8 mouse cellular contexts compared by ENCODE assay signal in genomic region chr6:52713897-52714509, GRCm38 (mm10). TPM values are rescaled to one million over a fixed set of nuclear protein-coding genes. Genes with fewer than 3 reads are reported as not detected.
DNase-seq lines count a peak whose midpoint lies in the region; ATAC-seq and TF ChIP-seq lines count a peak whose summit lies in the region.

No protein-coding gene starts in this region.

- H3K4me2 ChIP-seq in hindbrain, embryonic 11.5 days (replicated peaks; ENCODE audit: low read depth, low read length), result peak overlapping the region; percentile 75

- H3K27me3 ChIP-seq in MEL (ENCODE audit: control insufficient read depth in 1 of 2, insufficient read depth in 2 of 2, low read length in 2 of 2), result no peaks in the 10 kb centered on the region
- no peaks in the 10 kb centered on the region for H3K27me3 ChIP-seq in hindbrain, embryonic 11.5 days (ENCODE audit: control insufficient read depth, insufficient read depth, low read length)

- peak; percentile 79 for ATAC-seq in hindbrain, embryonic 11.5 days (ENCODE audit: low FRiP score)

- H3K27ac ChIP-seq in MEL (ENCODE audit: control insufficient read depth, low read depth, low read length), result peak overlapping the region; percentile 64
- H3K27ac ChIP-seq in hindbrain, embryonic 11.5 days (ENCODE audit: low read depth, low read length), result peak overlapping the region; percentile 82

- no peaks in the 10 kb centered on the region for H3K9me3 ChIP-seq in MEL (replicated peaks; ENCODE audit: insufficient read depth, low read length)
- H3K9me3 ChIP-seq in hindbrain, embryonic 11.5 days (ENCODE audit: control insufficient read depth, low read length), result no peaks in the 10 kb centered on the region

- H3K9ac ChIP-seq in MEL (ENCODE audit: control insufficient read depth, low read depth, low read length, poor library complexity, severe bottlenecking), result peak overlapping the region; percentile 90
- peak overlapping the region; percentile 82 for H3K9ac ChIP-seq in hindbrain, embryonic 11.5 days (ENCODE audit: low read depth, low read length)

- no peak for TF ChIP-seq RAD21 in MEL (IDR thresholded peaks at IDR 0.05; ENCODE audit: low read depth, low read length)

- WGBS in hindbrain, embryonic 11.5 days, result 1% methylated on average over 52 of the region's 52 CpGs

- H3K79me2 ChIP-seq in MEL (ENCODE audit: control insufficient read depth, insufficient read depth, low read length, poor library complexity), result peaks cover 39% of the 10 kb centered on the region

- TF ChIP-seq EP300 in MEL (IDR thresholded peaks at IDR 0.05; ENCODE audit: low read depth in 1 of 2, low read length in 2 of 2), result no peak

- H3K4me1 ChIP-seq in MEL (ENCODE audit: control insufficient read depth in 1 of 2, insufficient read depth in 2 of 2, low read length in 2 of 2), result peaks cover 0 to 2% of the 10 kb centered on the region in 2 experiments; a peak in 1 of 4 replicates
- H3K4me1 ChIP-seq in hindbrain, embryonic 11.5 days (replicated peaks; ENCODE audit: control insufficient read depth, insufficient read depth, low read length), result no peaks in the 10 kb centered on the region

- peak; percentile 89 for DNase-seq in MEL (ENCODE audit: low read depth, low spot score)
- peak; percentile 66 for DNase-seq in cerebellum, adult 11-12 months
- DNase-seq in forelimb bud, embryonic 11.5 days (ENCODE audit: low read depth, low spot score), result peak; percentile 67
- DNase-seq in hindbrain, embryonic 11.5 days (ENCODE audit: low spot score), result peak; percentile 76
- peak; percentile 56 for DNase-seq in layer of hippocampus, adult 9-11 months
- peak; percentile 80 for DNase-seq in lung, postnatal 14 days
- DNase-seq in ovary, postnatal 14 days (ENCODE audit: low spot score), result peak; percentile 46
- DNase-seq in thymus, postnatal 0 days (ENCODE audit: low spot score), result peak; percentile 81

- H3K36me3 ChIP-seq in MEL (ENCODE audit: control insufficient read depth in 1 of 2, insufficient read depth in 2 of 2, low read length in 2 of 2), result peaks cover 0 to 11% of the 10 kb centered on the region in 2 experiments; a peak in 2 of 4 replicates
- no peaks in the 10 kb centered on the region for H3K36me3 ChIP-seq in hindbrain, embryonic 11.5 days (ENCODE audit: control insufficient read depth, insufficient read depth, low read length)

- no peak for TF ChIP-seq POLR2A in MEL (IDR thresholded peaks at IDR 0.05; ENCODE audit: control insufficient read depth in 1 of 2, insufficient read depth in 1 of 2, low read depth in 1 of 2, low read length in 2 of 2, poor library complexity in 1 of 2)

- no peak for TF ChIP-seq CTCF in MEL (IDR thresholded peaks at IDR 0.05 in 2 of 3, conservative IDR thresholded peaks at IDR 0.05 in 1 of 3; ENCODE audit: control insufficient read depth in 1 of 3, insufficient read depth in 1 of 3, low read depth in 2 of 3, low read length in 3 of 3, poor library complexity in 1 of 3, severe bottlenecking in 1 of 3)

- H3K4me3 ChIP-seq in MEL (ENCODE audit: control insufficient read depth in 1 of 2, insufficient read depth in 1 of 2, low read depth in 2 of 2, low read length in 2 of 2), result peak overlapping the region; percentile 92 to 98
- H3K4me3 ChIP-seq in hindbrain, embryonic 11.5 days (ENCODE audit: low read depth, low read length), result peak overlapping the region; percentile 95

TF ChIP-seq in MEL, 35 proteins besides CTCF, POLR2A, EP300 and RAD21:
- no peak for TF ChIP-seq CHD1 (IDR thresholded peaks at IDR 0.05; ENCODE audit: low read depth, low read length)
- no peak for TF ChIP-seq ETS1 (IDR thresholded peaks at IDR 0.05; ENCODE audit: low read depth, low read length)
- peak; percentile 7; the same call in 1 of the 2 replicates for TF ChIP-seq MEF2A (IDR thresholded peaks at IDR 0.05; ENCODE audit: extremely low read depth, insufficient replicate concordance, low read depth, low read length, poor library complexity, severe bottlenecking)
- 0 out of 2 replicates have a peak, but pooled peaks have one; percentile 21 for TF ChIP-seq ZMIZ1 (IDR thresholded peaks at IDR 0.05; ENCODE audit: low read depth, low read length)
- TF ChIP-seq MAX (IDR thresholded peaks at IDR 0.05; ENCODE audit: low read length), result peak; percentile 20; the same call in 1 of the 2 replicates
- TF ChIP-seq RCOR1 (IDR thresholded peaks at IDR 0.05; ENCODE audit: low read depth, low read length), result no peak
- TF ChIP-seq NRF1 (IDR thresholded peaks at IDR 0.05; ENCODE audit: insufficient read depth, low read depth, low read length, poor library complexity, severe bottlenecking), result no peak
- TF ChIP-seq TCF12 (IDR thresholded peaks at IDR 0.05; ENCODE audit: low read depth, low read length), result 0 out of 2 replicates have a peak, but pooled peaks have one; percentile 11
- 0 out of 2 replicates have a peak, but pooled peaks have one; percentile 20 for TF ChIP-seq SIN3A (IDR thresholded peaks at IDR 0.05; ENCODE audit: low read length)
- TF ChIP-seq ZKSCAN1 (IDR thresholded peaks at IDR 0.05; ENCODE audit: low read depth, low read length), result no peak
- TF ChIP-seq CHD2 (IDR thresholded peaks at IDR 0.05; ENCODE audit: low read length), result no peak
- TF ChIP-seq MXI1 (IDR thresholded peaks at IDR 0.05; ENCODE audit: low read depth, low read length), result peak; percentile 45
- TF ChIP-seq TBP (IDR thresholded peaks at IDR 0.05; ENCODE audit: low read depth, low read length), result no peak

RNA-seq across cellular contexts. Expression of gene Tax1bp1, which starts 0.5 kb away (rescaled TPM):
- total RNA-seq in MEL (2012; rRNA removed), result 39.8 and 46.0 TPM in 2 replicates
- 10 to 100 TPM in 1 of 2 experiments, not detected in 1; 45.6 TPM for polyA plus RNA-seq in MEL (2012; ENCODE audit: insufficient read depth in 1 of 2, insufficient read length in 2 of 2, low read depth in 1 of 2, low replicate concordance in 2 of 2, missing spikeins in 1 of 2)
- 142 and 146 TPM in 2 replicates for polyA plus RNA-seq in hindbrain, embryonic 11.5 days (2014; fragmentation: Nextera tagmentation; extraction: Ambion mirVana)
- 238 and 245 TPM in 2 replicates for polyA plus RNA-seq in thymus, postnatal 0 days (2015; fragmentation: Nextera tagmentation; extraction: Ambion mirVana)

Comparison
In these comparisons a context has a peak if more than half of its experiments do, and no peak if none do; other contexts are left out.
1. Peak in every context shown above with its lines: DNase-seq, ATAC-seq, H3K4me3 ChIP-seq and H3K27ac ChIP-seq.